Mouse (Mus musculus): ENCODE data around the gene Dpysl4.

Gene Dpysl4

DNA sequence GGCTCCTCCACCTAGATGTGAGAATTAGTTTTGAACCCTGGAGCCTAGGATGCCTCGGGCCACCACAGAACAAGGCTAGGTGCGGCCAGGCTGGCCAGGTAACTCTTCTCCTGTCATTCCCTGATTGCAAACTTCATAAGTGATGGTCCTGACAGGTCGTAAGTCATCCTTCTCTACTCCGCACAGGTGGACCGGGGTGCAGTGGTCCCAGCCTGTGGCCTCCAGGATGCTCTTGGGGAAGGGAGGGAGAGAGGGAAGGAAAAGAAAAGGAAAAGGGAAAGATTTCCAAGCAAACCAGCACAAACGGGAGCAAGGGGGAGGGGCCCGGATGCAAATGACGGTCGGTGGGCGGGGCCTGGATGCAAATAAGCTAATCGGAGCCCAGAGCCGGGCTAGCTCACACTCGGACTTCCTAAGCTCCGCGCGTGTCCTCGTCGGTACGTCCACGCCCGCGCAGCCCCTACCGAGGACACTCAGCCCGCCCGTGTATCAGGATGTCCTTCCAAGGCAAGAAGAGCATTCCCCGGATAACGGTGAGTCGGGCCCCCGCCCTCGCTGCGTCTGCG is at the start of gene Dpysl4:
Gene Dpysl4, plus strand, starts transcription at position 373 of the 566 bp plus-strand sequence.
- in situ Hi-C loops (cut with MboI; ENCODE audit: low sequenced_read_pairs), result no loop called here

DNA sequence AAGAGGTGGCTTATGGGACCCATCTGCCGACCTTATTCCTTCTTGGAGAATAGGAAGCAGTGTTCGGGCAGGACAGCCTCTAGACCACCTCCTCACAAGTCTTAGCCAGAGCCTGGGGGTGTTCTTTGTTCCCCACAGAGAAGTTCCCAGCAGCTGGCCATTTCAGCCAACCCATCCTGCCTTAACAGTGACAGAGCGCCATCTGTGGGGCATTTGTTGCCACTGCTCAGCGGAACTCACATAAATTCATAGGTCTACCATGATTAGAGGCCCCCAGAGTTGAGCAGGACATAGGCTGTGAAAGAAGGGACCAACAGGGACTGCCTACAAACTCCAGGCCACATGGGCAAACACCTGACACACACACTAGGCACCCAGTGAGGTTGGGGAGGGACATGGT is 22.4 kb upstream of the Dpysl4 start:
- in situ Hi-C loops (cut with MboI; ENCODE audit: low sequenced_read_pairs), result no loop called here

DNA sequence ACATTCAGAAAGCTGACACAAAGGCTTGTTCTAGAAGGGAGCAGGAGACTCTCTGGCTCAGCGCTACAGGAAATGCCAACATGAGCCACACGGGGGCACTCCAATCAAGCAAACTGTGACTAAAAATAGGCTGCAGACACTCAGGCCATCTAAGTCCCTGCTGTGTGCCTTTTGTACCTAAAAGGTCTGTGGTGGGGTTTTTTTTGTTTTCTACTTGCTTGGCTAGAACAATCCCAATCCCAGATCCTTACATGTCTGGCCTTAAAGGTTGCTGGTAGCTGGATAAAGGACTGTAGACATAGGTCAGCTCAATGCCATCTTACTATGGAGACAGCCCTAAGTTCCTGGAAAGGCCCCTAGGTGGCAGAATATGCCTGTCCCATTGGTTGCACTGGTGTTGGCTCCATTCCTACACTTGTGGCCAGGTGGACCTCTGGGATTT is 17.6 kb upstream of the Dpysl4 start:
- in situ Hi-C loops (cut with MboI; ENCODE audit: low sequenced_read_pairs), result no loop called here

DNA sequence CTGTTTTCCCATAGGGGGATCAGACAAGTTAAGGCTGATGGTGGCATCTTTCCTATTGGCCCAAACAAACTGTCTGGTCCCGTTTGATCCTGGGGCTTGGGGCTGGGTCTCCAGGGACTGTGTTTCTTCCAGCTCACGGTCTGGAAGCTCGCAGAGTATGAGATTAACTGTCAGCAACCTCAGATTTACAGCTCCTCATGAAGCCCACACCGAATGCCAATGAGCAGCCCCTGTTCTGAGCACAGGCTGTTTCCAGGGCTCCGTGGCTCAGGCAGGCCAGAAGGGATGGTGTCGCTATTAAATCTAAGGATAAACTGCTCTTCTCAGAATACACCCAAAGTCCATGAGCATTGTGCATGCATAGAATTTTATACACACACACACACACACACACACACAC is 11.6 kb upstream of the Dpysl4 start:
- in situ Hi-C loops (cut with MboI; ENCODE audit: low sequenced_read_pairs), result no loop called here

DNA sequence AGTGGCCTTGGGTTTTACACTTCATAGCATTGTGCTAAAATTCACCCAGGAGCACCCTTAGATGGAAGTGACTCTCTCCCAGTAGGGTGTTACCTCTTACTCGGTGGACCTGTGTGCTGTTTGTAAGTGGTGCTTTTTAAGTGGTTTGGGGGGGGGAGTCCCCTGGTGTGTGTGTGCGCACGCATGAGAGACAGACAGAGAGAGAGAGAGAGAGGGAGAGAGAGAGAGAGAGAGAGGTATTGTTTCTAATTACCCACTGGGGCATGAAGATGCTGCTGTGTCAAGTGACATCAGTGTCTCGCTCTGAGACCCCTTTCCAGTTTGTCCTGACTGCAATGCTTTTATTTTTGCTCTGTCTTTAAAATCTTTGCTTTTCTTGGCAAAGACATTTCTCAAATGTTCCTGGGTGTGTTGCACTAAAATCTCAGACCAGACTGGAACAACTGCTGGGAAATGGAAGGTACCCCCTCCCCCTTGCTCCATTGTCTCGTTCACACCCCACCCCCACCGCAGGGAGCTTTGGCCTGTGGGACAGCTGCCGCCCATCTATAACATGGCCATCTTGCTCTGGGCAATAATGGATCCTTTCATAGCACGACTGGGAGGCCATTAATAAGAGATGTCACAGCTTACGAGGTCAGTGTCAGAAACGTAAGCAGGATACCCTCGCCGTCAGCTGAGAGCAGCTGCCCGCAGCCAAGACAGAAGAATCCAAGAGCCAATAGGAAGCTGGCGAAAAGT is 10.6 kb upstream of the Dpysl4 start:
- in situ Hi-C loops (cut with MboI; ENCODE audit: low sequenced_read_pairs), result no loop called here

DNA sequence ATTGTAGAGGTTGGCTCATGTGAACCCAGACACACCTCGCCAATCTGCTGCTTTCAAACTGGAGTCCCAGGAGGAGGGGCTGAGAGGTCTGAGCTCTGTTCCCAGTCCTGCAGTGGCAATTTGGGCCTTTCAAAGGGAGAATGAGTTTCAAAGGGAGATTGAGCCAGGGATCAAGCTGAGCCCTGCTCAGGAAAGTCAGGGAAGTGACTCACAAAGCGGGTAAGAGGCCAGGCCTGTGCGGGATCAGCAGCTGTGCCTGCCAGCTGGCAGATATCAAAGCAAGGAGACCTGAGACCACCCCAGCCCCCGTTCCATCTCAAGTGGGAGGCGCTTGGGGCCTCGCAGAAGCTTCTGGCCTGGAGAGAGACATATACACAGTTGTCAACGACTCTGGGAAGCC is 8.5 kb upstream of the Dpysl4 start:
- in situ Hi-C loops (cut with MboI; ENCODE audit: low sequenced_read_pairs), result no loop called here

DNA sequence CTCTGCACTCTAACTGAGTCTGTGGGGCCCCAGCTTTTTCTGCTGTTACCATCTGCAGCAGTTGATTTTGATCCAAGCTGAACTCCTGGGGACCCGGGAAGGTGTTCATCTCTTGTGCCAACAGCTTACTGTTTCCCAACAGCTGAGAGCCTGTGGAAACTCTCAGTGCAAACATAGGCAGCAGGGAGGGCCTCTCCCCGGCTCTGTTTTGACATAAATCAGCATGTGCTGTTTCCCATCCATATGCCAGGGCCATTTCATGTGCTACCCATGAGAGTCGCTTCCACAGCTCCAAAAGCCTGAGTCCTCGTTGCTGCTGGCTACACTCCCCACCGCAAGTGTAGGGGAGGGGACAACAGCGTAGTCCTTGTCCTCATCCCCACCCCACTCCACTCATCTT is 7.6 kb upstream of the Dpysl4 start:
- in situ Hi-C loops (cut with MboI; ENCODE audit: low sequenced_read_pairs), result no loop called here

DNA sequence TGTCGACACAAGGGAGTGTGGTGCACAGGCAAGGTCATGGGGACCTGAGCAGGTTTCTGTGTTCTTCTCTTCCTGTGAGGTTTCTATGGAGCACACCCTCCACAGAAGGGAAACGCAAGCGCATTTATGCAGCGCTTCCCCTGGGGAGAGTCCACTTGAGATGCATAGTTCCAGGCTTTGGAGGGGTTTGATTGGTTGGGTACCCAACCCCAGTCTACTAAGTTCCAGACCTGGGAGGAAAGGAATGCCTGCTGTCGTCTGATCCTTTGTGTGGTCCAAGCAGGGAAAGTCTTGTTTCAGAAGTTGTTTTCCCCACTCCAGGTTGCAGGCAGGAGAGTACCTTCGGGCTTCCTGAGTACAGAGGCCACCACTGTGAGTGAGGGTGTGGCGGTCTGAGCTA is 6.7 kb upstream of the Dpysl4 start:
- in situ Hi-C loops (cut with MboI; ENCODE audit: low sequenced_read_pairs), result no loop called here

DNA sequence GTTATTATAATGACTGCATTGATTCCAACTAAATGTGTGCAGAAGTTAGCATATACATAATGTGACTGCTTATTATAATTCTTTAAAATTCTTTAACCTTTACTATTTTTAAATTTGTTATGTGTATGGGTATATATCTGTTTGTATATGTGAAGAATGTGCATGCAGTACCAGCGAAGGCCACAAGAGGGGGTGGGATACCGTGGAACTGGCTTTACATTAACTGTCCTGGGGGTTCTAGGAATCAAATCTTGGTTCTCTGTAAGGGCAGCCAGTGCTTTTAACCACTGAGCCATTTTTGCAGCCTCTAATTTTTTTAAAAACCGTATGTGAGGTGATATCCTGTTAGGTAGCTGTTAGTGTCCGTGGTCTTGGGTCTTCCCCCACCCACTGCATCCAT is 5.1 kb upstream of the Dpysl4 start:
- in situ Hi-C loops (cut with MboI; ENCODE audit: low sequenced_read_pairs), result no loop called here

DNA sequence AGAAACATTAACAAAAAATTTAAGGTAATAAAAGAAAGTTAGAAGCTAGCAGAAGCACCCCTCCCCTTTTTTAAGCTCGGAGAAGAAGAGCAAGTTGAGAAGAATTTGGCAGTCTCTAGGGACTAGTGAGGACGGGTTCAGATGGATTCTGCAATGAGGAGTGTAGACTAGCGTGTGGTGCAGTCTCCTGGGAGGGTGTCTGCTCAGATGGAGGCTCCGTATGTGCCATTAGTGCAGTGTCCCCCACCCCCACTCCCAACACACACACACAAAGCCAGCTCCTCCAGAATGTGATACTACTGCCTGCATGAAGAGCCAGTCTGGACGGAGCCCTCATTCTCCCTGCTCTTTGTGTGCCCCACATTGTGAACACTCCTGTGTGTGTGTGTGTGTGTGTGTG is 4.6 kb upstream of the Dpysl4 start:
- in situ Hi-C loops (cut with MboI; ENCODE audit: low sequenced_read_pairs), result no loop called here

DNA sequence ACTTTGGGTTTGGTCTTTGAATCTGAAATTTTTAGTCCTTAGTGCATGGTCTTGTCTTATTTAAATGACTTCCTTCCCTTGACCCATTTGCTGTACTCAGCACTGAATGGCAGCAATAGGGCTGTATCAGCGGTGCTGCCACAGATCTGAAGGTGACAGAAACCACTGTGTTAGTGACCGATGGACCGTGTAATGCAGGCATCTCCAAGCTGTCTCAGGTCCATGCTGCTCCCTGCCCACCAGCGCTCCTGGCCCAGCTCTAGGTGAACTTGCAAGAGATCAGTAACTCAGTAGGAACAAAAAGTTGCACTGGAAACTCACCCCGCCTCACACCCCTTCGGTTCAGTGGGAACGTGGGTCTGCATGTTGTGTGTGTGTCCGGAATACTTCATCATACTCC is 3.5 kb upstream of the Dpysl4 start:
- in situ Hi-C loops (cut with MboI; ENCODE audit: low sequenced_read_pairs), result no loop called here

DNA sequence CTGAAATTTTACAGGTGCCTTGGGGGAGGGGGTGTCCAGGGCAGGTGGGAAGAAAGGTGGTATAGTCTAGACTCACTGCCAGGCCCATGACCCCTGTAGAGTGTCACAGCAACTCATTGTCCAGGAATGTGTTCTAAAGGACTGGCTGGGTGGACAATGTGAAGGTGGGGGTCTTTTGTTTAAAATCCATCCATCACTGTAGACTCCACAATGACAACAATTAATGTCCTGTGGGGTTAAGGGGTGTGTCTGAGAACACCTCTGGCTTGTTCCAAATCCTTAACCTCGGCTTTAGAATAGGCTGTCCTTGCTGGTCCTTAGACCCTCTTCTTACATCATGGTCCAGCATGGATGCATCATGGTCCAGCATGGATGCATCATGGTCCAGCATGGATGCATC is 1.5 kb upstream of the Dpysl4 start:
- in situ Hi-C loops (cut with MboI; ENCODE audit: low sequenced_read_pairs), result no loop called here

DNA sequence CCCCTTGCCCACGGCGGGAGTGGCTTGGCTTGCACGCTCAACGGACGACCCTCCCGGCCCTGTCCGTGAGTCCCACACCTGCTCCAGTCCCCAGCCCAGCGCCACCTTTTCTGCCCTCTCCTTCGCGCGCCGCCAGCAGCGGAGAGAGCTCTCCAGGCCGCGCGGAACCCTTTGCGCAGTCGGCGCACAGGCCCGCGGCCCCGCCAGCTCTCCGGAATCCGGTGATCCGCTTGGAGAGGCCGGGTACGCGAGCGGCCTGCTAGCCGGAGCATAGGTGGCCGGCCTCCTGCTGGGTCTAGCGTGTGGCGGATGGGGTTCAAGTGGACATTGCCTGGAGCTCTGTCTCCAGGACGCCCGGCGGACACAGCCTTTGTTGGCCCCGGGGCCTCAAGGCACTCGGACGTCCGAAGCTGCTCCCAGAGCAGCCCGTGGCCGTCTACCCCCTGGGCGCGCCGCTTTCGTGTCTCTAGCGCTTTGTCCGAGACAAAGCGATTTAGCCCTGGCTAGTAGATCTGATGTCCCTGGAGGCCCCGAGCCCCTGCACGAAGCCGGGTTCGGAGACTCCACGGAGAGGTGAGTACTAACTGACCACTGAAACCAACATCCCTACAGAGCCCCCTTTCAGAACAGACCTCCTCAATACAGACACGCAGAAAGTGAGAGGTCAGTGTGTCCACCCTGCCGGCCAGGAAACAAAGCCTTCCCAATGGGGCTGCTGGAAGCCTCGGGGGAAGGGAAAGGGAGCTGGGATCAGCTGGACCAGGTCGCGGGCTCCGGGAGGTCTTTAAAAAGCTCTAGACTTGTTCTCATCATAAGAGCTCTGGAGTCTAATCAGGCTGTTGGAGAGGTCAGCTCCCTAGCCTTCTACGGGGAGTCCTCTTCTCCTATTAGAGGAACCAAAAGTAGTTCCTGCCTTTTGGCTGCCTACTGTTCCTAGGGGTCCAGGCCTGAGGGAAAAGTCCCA is 676 bp downstream of the Dpysl4 start:
- in situ Hi-C loops (cut with MboI; ENCODE audit: low sequenced_read_pairs), result no loop called here

DNA sequence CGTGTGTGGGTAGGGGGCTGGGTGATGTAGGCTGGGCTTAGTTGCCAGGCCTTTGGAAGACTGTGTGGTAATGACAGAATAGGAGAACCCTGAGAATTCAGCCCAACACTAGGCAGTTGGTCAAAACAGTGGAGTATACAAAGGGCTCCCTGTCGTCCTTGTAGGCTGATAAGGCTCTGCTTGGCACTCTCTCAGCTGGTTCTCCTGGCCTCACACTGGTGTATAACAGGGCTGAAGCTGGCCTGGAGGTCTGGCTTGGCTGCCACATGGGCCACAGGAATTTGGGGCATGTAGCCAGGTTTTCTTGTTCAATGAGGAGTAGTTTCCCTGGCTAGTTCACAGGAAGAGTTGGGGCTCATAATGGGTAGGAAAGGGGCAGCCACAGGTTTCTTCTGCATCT is 2.0 kb downstream of the Dpysl4 start:
- in situ Hi-C loops (cut with MboI; ENCODE audit: low sequenced_read_pairs), result no loop called here

DNA sequence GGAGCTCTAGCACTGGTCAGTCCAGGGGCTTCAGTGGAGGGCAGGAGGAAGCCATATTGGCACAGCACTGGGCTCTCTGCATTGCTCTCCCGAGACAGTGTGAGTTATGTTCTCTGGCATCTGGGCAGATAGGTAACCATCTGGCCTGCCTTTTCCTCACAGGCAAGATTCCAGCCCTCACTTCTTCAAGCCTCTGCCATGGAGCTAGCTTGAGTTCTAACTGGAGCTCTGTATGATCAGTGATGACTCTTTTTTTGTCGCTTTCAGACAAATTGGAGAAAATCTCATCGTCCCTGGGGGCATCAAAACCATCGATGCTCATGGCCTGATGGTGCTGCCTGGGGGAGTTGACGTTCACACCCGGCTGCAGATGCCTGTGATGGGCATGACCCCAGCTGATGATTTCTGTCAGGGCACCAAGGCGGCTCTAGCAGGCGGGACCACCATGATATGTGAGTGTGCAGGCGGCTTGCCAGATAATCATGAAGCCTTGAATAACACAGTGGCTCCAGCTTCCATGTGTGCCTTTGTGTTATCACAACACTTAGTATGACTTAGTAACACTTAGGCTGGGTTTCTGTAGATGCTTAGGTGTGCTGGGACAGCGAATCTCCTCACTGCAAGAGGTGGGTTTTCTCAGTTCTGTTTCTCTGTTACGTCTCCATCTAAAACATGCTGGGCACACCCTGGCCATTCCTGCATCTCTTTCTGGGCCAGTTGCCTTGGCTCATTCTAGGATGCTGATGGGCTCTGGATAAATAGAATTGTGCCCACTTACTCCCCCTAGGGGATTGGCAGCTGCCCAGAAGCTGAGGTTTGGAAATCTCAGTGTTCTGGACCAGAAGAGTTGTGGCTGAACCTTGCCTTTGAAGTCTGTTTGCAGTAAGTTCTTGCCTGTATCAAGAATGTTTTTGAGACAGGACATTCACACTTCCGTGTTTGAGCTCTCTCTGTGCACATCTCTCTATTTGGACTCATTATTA is 4.4 kb downstream of the Dpysl4 start:
- in situ Hi-C loops (cut with MboI; ENCODE audit: low sequenced_read_pairs), result no loop called here

DNA sequence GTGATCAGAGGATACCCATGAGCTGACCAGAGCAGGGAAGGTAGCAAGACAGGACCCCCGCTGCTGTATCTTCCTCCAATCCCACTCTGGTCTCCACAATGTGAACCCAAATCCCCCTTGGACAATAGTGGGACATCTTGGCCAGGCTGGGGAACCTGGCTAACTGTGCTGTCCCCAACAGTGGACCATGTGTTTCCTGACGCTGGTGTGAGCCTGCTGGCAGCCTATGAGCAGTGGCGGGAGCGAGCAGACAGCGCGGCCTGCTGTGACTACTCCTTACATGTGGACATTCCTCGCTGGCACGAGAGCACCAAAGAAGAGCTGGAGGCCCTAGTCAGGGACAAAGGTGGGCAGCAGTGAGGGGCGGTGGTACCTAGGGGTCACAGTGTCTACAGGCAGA is 5.9 kb downstream of the Dpysl4 start:
- in situ Hi-C loops (cut with MboI; ENCODE audit: low sequenced_read_pairs), result no loop called here

DNA sequence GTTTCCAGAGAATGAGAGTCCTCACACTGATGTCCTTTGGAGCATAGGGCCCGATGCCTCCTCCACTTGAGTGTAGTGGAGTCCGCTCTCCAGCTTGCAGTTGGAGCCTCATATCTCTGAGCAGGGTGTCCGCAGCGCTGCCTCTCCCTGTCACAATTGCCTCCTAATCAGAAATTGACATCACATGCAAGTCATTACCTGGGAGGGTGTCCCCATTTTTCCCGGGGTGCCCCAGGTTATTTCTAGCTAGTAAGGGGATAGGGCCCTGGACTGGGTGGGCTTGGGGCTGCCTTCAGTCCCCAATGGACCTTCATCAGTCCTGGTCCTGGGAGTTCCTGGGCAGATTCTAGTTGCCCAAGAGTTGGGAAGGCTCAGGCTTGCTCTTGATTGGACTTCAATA is 6.9 kb downstream of the Dpysl4 start:
- in situ Hi-C loops (cut with MboI; ENCODE audit: low sequenced_read_pairs), result no loop called here

DNA sequence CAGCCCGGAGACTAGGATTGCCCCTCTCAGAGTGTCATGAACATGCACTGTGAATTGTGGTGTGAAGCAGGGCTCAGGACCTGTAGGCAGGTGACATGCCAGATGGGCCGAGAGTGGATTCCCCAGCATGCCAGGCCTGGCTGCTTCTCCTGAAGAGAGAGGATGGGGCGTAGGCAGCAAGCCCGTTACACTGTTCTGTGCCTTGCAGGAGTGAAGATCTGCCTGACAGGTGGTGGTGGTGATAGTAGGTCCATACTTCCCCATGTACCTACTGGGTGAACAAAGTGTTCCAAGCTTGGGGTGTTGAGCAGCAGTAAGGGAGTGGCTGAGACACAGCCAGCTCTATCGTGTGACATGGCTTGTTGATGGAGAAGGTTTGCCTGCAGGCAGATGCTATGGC is 7.3 kb downstream of the Dpysl4 start:
- in situ Hi-C loops (cut with MboI; ENCODE audit: low sequenced_read_pairs), result no loop called here

DNA sequence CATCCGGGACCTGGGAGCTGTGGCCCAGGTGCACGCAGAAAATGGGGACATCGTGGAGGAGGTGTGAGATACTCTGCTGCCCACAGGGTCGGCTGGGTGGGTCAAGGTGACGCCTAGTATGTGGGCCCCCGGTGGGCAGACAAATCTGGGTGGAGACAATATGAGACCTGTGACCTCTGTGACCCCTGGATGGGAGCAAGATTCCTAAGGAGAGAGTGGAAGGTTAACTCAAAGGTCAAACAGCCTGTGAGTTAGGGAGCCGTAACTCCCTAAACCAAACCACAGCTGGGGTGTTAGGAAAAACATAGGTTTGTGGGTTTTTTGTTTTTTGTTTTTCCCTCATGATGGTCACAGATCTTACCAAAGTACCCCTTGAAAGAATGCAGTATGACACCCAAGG is 8.0 kb downstream of the Dpysl4 start:
- in situ Hi-C loops (cut with MboI; ENCODE audit: low sequenced_read_pairs), result no loop called here

DNA sequence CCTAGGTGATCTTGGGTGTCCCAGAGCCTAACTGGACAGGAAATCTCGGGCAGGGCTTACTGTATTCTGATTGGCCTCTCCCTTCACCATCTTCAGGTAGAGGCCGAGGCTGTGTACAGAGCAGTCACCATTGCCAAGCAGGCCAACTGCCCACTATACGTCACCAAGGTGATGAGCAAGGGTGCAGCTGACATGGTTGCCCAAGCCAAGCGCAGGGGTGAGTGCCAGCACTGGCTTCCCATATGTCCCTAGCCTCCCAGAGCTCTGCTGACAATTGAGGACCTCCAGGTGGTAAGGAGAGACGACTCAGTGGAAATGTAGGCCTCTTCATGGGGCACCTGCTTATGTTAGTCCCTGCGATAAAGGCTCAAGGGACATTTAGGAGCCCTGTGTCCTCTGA is 9.0 kb downstream of the Dpysl4 start:
- in situ Hi-C loops (cut with MboI; ENCODE audit: low sequenced_read_pairs), result no loop called here

DNA sequence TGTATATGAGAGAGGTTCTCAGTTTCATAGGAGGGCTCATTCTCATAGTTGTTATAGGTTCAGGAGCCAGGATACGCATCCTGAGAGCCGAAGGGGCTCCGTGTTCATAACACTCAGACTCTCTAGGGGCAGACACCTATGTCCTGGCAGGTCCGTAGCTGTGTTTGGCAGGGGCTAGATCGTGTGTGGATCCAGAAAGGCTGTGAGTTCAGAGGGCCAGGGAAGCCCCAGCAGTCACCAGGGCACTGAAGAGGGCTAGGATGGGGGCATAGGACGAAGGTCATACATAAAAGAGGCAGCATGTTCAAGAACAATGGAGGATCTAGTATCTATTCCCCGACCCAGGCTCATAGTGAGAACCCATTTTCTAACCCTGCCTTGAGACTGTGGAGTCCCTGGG is 9.5 kb downstream of the Dpysl4 start:
- in situ Hi-C loops (cut with MboI; ENCODE audit: low sequenced_read_pairs), result no loop called here

All from CH12F3 (cell line).